Mouse (Mus musculus): ENCODE measurements around the gene Tmem251.

Gene Tmem251

DNA sequence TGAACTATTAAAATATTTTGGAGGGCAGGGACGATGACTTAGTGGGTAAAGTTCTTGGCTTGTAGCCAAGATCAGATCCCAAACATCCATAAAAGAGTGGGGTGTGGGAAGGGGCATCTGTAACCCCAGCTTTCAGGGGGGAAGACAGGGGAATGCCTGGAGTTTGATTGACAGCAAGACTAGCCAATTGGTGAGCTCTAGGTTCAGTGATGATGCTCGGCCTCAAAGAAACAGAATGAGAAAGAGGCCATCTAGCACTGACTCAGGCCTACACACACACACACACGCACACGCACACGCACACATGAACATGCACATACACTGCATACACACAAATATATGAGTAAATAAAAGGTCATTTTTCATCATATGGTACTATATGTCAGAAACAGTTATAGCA is 33.7 kb upstream of the Tmem251 start:
- DNase-seq (ENCODE audit: extremely low spot score, low read depth, low spot score): no peak

- DNase-seq (ENCODE audit: extremely low spot score, low read depth, low spot score): no peak
Observed at GRCm38 (mm10) chr12:102710851-102711375, 32.6 kb upstream of the Tmem251 start.

- DNase-seq (ENCODE audit: extremely low spot score, low read depth, low spot score): no peak
Observed at GRCm38 (mm10) chr12:102713153-102713865, 30.3 kb upstream of the Tmem251 start.

- no peak for DNase-seq (ENCODE audit: extremely low spot score, low read depth, low spot score)
Observed at GRCm38 (mm10) chr12:102714116-102714515, 29.4 kb upstream of the Tmem251 start.

DNA sequence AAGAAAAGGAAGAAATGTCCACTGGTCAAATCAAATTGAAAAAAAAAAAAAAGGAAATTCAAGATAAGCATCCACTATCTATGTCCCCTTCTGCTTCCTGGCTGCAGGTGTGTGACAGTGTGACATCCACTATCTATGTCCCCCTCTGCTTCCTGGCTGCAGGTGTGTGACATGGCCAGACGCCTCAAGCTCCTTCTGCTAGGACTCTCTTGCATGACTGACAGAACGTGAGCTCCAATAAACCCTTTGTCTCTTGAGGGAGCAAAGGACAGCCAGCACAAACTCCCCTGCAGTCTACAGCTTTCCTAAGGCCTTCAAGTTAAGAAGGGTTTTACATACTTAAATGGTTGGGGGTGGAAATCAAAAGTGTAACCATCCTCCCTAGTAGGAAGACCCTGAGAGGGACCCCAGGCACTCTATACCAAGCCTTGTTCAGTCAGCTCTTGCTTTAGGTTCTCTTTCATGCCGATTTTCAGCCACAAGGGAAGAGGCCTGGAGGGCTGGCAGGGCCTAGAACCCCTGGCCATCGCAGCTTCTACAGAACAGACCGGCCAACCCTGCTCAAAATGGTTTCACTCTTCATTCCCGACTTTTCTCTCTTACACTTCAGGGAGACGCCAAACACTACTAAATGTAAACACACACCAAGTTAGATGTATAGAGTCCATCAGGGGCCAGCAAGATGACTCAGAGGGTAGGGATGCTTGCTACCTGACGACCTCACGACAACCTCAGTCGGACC is 28.7 kb upstream of the Tmem251 start:
- DNase-seq (ENCODE audit: extremely low spot score, low read depth, low spot score): no peak

DNA sequence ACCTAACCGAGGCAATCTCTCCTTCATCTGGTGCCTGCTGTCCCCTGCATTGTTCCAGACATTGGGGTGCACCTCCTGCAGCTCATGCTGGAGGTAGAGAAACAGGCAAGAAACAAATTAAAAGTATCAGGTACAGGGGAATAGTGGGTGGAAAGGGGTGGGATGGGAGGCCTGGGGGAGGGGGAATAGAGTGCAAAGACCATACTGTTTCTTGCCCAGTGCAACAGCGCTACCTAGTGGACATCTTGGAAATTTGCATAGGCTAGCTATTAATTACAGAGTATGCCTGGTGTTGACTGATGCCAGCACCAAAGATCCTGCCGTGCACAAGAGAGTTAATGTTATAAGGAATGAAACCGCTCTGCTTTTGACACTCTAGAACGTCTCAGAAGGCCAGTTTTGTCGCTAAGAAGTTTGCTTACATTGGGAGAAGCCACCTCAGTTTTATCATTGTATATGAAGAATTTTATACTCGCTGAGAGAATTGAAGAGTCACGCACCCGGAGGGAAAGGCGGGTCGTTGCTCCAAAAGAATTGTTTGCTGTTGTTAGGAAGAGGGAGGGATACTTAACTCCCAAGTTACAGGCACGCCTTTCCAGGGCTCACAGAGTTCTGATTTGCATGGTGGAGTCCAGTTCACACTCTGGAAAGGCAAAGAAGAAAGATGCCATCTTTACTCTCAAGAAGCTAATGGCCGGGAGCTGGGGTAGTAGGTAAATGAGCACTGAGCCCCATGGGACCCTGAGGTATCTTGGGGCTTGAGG is 23.8 kb upstream of the Tmem251 start:
- DNase-seq (ENCODE audit: extremely low spot score, low read depth, low spot score): no peak

GRCm38 (mm10) chr12:102722451-102722850 is 21.1 kb upstream of the Tmem251 start:
- no peak for DNase-seq (ENCODE audit: extremely low spot score, low read depth, low spot score)

GRCm38 (mm10) chr12:102722966-102723365 is 20.6 kb upstream of the Tmem251 start:
- no peak for DNase-seq (ENCODE audit: extremely low spot score, low read depth, low spot score)

- no peak for DNase-seq (ENCODE audit: extremely low spot score, low read depth, low spot score)
Observed at GRCm38 (mm10) chr12:102723861-102724260, 19.7 kb upstream of the Tmem251 start.

- no peak for DNase-seq (ENCODE audit: extremely low spot score, low read depth, low spot score)
Observed at GRCm38 (mm10) chr12:102725146-102725545, 18.4 kb upstream of the Tmem251 start.

DNA sequence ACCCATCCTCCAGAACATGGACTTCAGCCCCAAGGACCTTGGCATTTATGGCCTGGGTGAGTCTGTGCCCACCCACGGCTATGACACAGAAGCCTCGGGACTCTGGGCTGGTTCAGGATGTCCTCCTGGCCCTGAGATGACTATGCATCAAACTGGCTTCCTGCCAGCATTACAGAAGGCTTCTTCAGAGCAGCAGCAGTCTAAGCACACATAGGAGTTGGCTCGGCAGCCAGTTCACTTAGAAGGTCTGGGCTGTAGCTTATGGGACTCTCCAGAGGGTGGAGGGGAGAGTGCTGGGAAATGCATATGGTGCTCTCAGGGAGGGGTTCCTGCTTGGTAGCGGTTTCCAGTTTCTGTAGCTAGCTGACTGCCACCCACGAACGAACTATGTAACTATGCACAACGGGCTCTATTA is 17.8 kb upstream of the Tmem251 start:
- DNase-seq (ENCODE audit: extremely low spot score, low read depth, low spot score): no peak

GRCm38 (mm10) chr12:102729855-102730797 is 13.4 kb upstream of the Tmem251 start:
- DNase-seq (ENCODE audit: extremely low spot score, low read depth, low spot score): peak; percentile 86

DNA sequence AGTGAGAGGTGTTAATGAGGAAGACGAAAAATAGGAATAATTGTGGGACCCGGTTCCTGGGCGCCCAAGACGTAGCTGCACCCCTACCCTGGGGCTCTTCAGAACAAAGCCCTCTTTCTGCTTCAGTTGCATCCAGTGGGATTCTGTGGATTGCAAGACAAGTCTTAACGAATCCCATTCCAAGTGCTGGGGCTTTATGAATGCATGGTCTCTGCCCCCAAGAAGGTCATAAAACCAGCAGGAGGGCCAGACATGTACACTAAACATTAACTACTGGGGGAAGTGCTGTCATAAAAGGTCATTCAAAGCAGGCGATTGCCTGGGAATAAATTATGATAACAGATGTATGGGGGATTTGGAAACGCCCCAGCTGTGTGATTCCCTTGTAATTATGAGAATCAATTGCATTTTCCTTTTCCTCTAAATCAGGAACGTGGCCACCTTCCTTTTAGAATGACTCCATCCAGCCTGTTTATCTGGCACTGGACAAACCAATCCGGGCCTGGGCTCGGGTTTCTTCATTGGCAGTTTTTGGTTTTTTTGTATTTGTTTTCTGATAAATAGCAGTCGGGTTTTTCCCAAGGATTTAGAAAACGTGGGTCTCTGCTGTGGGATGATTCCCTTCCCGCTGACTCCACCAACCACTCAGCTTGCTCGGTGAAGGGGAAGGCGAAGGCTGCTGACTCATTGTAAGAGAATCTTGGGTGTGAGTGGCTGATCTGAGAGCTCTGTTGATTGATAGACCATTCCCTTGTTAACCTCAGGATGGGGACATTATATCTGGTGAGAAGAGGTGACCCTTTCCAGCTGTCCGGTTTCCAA is 12.6 kb upstream of the Tmem251 start:
- DNase-seq (ENCODE audit: extremely low spot score, low read depth, low spot score): peak; percentile 69

DNA sequence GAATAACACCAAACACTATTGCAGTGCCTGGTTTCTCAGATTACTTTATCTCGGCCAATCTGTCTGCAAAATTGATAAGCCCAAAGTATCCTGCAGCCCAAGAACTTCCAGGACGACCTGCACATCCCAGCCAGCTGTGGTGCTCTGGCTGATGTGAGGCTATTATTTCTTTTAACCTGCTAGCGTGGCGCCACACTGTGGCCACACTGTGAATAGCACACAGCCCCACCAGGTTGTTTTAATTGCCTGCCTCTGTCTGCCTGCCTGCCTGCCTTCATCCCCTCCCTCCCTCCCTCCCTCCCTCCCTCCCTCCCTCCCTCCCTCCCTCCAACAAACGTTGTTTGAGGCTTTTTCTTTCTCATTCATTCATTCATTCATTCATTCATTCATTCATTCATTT is 10.2 kb upstream of the Tmem251 start:
- no peak for DNase-seq (ENCODE audit: extremely low spot score, low read depth, low spot score)

DNA sequence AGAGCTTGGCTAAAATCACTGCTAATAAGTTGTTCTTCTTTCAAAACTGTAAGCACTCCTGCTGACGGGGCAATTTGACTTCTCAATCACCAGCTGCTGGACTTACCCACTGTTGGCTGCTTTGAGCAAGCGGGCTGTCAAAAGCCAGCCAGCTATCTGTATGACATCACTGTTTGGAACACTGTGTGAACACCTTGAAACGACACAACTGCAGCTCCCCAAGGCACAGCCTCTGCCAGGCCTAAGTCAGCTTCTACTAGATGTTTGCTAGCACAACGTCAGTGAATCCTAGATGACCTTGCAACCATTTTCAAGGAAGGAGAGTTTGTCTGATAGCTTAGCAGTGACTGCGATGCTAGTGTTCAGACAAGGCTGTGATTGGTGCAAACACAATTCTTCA is 4.5 kb upstream of the Tmem251 start:
- DNase-seq (ENCODE audit: extremely low spot score, low read depth, low spot score): no peak

GRCm38 (mm10) chr12:102740285-102740684 is 3.3 kb upstream of the Tmem251 start:
- DNase-seq (ENCODE audit: extremely low spot score, low read depth, low spot score): no peak

GRCm38 (mm10) chr12:102742056-102742455 is 1.5 kb upstream of the Tmem251 start:
- no peak for DNase-seq (ENCODE audit: extremely low spot score, low read depth, low spot score)

DNA sequence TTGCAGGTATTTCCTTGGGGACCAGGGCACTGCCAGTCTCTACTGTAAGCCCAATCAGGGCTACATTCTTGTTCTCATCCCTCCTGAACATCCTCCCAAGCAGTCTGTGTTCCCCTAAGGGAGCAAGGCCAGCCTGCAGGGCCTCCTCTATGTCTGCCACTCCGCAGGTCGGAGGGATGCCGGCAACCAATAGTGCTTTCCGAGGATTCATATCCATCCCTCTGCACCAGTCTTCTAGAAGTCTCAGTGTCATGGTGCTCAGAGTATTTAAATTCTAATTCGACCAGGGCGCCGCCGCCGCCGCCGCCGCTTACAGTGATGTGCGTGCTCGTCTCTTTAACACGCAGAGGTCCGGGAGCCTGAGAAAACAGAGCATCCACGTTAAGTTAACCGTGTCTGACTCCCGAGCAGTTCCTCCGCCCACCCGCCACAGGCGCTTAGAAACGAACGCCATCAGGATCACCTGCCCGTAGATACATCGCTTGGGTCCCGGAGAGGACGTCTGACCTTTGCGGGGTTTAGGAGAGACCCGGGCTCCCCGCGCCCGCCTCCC is 450 bp upstream of the Tmem251 start:
- DNase-seq (ENCODE audit: extremely low spot score, low read depth, low spot score): no peak

GRCm38 (mm10) chr12:102744839-102745238 is 1.3 kb downstream of the Tmem251 start:
- DNase-seq (ENCODE audit: extremely low spot score, low read depth, low spot score): no peak

Data from hindlimb bud, embryonic 11.5 days (tissue).